Mouse (Mus musculus) lung, postnatal 0 days (tissue): ENCODE measurements at regions not wholly inside any gene's neighbourhood (a gene's known extent, or its start where the extent isn't known, plus 50 kb on each side); places are given as distances from the start of the nearest gene placed in this dataset.

Experiments used
- ATAC-seq: fragments of 200-750 bp; cut with Nextera tagmentation; 2 replicates; pipeline ENCODE4 v1.8.0; 2017; ENCODE audit warnings: moderate library complexity
- DNase-seq: peaks from one replicate; pipeline ENCODE4 v3.0.0-alpha.2; 2016; ENCODE audit warnings: low spot score
- H3K27ac ChIP-seq: fragments of 300-500 bp; sonication (generic); 2 replicates; pipeline ENCODE4 v1.5.1; 2014; ENCODE audit warnings: antibody characterized with exemption, mild to moderate bottlenecking, low read length, mixed read lengths
- H3K27me3 ChIP-seq: fragments of 300-500 bp; sonication (generic); replicated peaks from 2 replicates; pipeline ENCODE4 v1.6.1; 2014; ENCODE audit warnings: low read length, mixed read lengths; ENCODE audit not compliant: insufficient read depth
- H3K36me3 ChIP-seq: fragments of 300-500 bp; sonication (generic); 2 replicates; pipeline ENCODE4 v1.6.1; 2014; ENCODE audit warnings: low read length, mixed read lengths; ENCODE audit not compliant: insufficient read depth
- H3K4me1 ChIP-seq: fragments of 300-500 bp; sonication (generic); 2 replicates; pipeline ENCODE4 v1.6.1; 2014; ENCODE audit warnings: antibody characterized with exemption, low read depth, low read length, mixed read lengths; ENCODE audit not compliant: insufficient read depth
- H3K4me2 ChIP-seq: fragments of 300-500 bp; sonication (generic); replicated peaks from 2 replicates; pipeline ENCODE4 v1.6.1; 2014; ENCODE audit warnings: low read depth, mild to moderate bottlenecking, low read length, moderate library complexity, mixed read lengths
- H3K4me3 ChIP-seq: fragments of 300-500 bp; sonication (generic); 2 replicates; pipeline ENCODE4 v1.5.1; 2014; ENCODE audit warnings: low read depth, low read length
- H3K9ac ChIP-seq: fragments of 300-500 bp; sonication (generic); replicated peaks from 2 replicates; pipeline ENCODE4 v1.6.1; 2014; ENCODE audit warnings: low read depth, mild to moderate bottlenecking
- H3K9me3 ChIP-seq: fragments of 300-500 bp; sonication (generic); 2 replicates; pipeline ENCODE4 v1.6.1; 2016; ENCODE audit warnings: low read length, mixed read lengths
- EP300 ChIP-seq: IDR thresholded peaks from 2 replicates; pipeline ENCODE4 v1.6.1; 2016; ENCODE audit warnings: antibody characterized with exemption, mild to moderate bottlenecking, control low read depth
- WGBS: fragments of 180-500 bp; shearing (Covaris S2); extraction: QIAGEN DNeasy Blood & Tissue Kit; methylation state at CpG from one replicate; pipeline ENCODE4 v1.1.7; 2014; 5-methylcytosine and 5-hydroxymethylcytosine counted together

DNA sequence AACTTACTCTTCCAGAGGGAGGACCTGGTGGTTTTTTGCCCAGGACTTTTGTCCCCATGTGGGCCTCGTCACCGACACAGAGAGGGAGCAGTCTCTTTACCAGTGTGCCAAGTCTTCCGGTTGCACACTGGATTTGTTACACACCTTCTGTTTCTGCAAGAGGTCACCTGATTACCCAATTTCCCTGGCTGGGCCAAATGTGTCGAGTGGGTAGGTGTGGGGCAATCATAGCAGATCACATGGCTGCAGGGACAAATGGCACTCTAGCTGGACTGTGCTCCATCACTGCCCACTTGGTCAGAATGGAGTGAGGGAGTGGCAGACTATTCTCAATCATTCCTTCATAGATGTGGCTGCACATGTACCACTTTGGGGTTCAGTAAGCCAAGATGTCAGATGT, 61.0 kb upstream of the Fstl4 start:
- DNase-seq (peak; percentile 19), ATAC-seq (no peak)

More for the DNA sequence above, 61.0 kb upstream of the Fstl4 start:
- Histone ChIP-seq H3K9ac (no peak overlapping the region), H3K4me3 (no peak overlapping the region), H3K9me3 (no peaks in the 10 kb centered on the region), H3K4me2 (no peak overlapping the region), H3K4me1 (no peaks in the 10 kb centered on the region), H3K36me3 (no peaks in the 10 kb centered on the region), H3K27ac (no peak overlapping the region), H3K27me3 (no peaks in the 10 kb centered on the region)
- whole genome bisulfite sequencing: 62% methylated on average over 4 of the region's 4 CpGs
- no peak for TF ChIP-seq EP300
